ENCODE assay signal across 13 mouse cellular contexts in the genomic region with DNA sequence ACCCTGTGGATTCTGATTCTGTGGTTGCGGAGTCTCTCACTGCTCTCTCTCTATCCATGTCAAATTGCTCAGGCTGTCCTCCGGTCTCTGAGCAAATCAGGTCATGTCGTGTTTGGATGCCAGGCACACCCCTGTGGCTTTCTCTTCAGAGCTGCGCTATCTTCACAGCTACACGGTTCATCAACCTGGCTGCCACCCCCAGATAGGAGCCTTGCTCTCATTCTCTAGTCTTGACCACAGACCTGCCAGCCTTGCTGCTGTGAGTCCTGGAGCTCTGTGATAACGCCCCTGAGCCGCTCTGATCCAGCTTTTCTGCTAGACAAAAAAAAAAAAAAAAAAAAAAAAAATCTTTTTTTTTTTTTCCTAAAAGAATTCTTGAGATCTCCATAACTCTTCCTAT.
A peak's percentile ranks its signal among the peaks of the same experiment; 100 is the strongest.
DNase-seq lines count a peak whose midpoint lies in the region; ATAC-seq lines count a peak whose summit lies in the region.
"Had no signal": no experiment of that assay in that cellular context is flagged by ENCODE, and none has a peak within 500 bp of the region (broad histone marks: within the 10 kb centered on the region; RNA-seq: fewer than 3 reads in every experiment).

No protein-coding gene starts in this region.

- intact Hi-C loops in left cerebral cortex, postnatal 4 days (cut with DNase I), result no loop called here
- intact Hi-C loops in left cerebral cortex, postnatal 25 days (cut with DNase I), result no loop called here

- DNase-seq in cerebellum, adult 11 months, result peak; percentile 20
- no peak for DNase-seq in cerebellum, adult 9-10 months
- peak; percentile 41 for DNase-seq in left cerebral cortex, postnatal 4 days
- no peak for DNase-seq in left cerebral cortex, postnatal 25 days (ENCODE audit: low spot score in 2 of 2)
- peak; percentile 63 to 72 for DNase-seq in cerebellum, postnatal 25 days
- no peak for DNase-seq in Muller cell, postnatal 12 days (ENCODE audit: inconsistent ontology term)
- no peak for DNase-seq in gastrocnemius, postnatal 25 days
- DNase-seq: adrenal gland, postnatal 25 days; embryo, embryonic 11 days; kidney, adult 18-20 months; lung, postnatal 4 days; right cerebral cortex, postnatal 4 days had no signal

- peak; percentile 99 for ATAC-seq in megakaryocyte progenitor cell, adult 5-6 weeks (replicated peaks; ENCODE audit: poor library complexity)

Comparison
In these comparisons a context has a peak if more than half of its experiments do, and no peak if none do; other contexts are left out.
1. DNase-seq: peak in cerebellum, adult 11 months (single experiment), left cerebral cortex, postnatal 4 days (single experiment) and cerebellum, postnatal 25 days (2 of 2); none in cerebellum, adult 9-10 months (single experiment), left cerebral cortex, postnatal 25 days (0 of 2), Muller cell, postnatal 12 days (single experiment) and gastrocnemius, postnatal 25 days (single experiment).